Mouse (Mus musculus): ENCODE measurements around the gene Cdc14b.

Gene Cdc14b

GRCm38 (mm10) chr13:64274879-64275753 lies at the start of gene Cdc14b:
TSS of gene Cdc14b (minus strand) at chr13:64275290.
- DNase-seq (ENCODE audit: low spot score), result peak; percentile 31

GRCm38 (mm10) chr13:64322561-64323281 lies 47.6 kb upstream of the Cdc14b start:
- DNase-seq (ENCODE audit: low spot score), result no peak

GRCm38 (mm10) chr13:64320334-64320733 lies 45.2 kb upstream of the Cdc14b start:
- DNase-seq (ENCODE audit: low spot score), result no peak

GRCm38 (mm10) chr13:64319782-64320181 lies 44.7 kb upstream of the Cdc14b start:
- DNase-seq (ENCODE audit: low spot score), result no peak

GRCm38 (mm10) chr13:64318355-64318754 lies 43.3 kb upstream of the Cdc14b start:
- DNase-seq (ENCODE audit: low spot score), result no peak

- peak; percentile 53 for DNase-seq (ENCODE audit: low spot score)
These were observed 40.5 kb upstream of the Cdc14b start for GRCm38 (mm10) chr13:64315483-64316050.

DNA sequence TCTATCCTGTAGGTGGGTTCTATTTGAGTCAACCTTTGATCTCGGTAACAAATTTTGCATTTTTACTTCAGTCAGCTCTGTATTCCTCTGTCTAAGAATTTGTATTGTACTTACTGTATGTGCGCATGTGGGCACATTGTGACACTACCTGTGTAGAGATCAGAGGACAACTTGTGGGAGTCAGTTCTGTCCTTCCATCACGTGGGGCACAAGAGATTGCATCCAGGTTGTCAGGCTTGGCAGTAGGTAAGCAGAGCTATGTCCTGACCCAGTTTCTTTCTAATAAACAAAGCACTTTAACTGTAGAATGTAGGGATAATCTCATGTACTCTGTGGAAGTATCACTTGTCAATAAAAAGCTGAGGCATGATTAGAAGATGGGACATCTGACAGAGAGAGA lies 39.0 kb upstream of the Cdc14b start:
- DNase-seq (ENCODE audit: low spot score), result no peak

DNA sequence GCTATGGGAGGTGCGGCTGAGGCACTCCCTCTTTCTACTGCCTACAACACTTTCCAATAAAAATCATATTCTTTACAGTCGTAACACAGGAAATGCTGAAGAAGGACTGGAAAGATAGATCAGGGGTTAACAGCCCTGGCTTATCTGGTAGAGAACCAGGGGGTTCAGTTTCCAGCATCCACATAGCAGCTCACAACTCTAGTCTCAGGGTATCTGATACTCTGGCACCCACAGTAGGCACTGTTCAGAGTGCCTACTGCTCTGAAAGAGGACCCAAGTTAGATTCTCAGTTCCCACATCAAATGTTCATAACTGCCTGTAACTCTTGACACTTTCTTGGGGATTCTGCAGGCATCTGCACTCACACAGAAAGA lies 37.8 kb upstream of the Cdc14b start:
- DNase-seq (ENCODE audit: low spot score), result no peak

DNA sequence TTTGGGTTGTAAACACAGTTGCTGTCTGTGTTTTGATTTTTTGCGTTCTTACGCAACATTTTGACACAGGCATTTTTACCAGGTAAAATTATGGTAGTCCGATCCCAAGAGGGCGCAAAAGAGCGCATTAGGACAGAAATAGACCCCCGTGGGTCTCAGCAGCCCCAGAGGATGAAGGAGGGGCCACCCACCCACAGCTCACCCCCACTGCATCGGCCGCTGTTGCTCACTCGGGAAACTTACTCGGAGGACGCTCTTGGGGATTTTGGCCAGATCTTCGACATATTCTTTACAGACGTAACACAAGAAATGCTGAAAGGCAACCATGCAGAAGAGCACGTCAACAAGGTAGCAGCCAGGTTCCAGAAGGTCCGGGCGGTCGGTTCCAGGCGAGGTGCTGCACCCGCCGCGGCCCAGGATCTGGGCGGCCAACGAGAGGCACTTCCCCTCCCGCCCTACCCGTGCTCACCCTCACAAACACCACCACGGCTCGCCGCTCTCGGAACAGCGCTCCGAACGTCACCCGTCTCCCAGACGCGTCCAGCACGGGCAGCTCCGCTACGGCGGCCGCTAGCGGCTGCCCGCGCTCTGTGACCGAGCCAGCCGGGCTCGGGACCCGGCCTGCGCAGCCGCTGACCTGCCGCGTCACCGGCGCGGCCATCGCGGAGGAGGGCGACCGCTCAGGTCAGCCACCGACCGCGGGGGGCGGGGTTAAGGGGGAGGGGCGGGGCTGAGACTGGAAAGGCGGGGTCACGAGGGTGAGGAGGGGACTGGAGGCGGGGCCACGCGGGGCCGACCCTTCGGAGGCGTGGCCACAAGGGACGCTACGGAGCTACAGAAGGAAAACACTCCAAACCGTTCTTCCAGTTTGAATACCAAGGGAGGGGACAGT lies 37.2 kb upstream of the Cdc14b start, which contains the start of gene Aaed1:
Aaed1 (minus strand) TSS at position 687 of the 892 bp plus-strand sequence.
- DNase-seq (ENCODE audit: low spot score), result peak; percentile 88

DNA sequence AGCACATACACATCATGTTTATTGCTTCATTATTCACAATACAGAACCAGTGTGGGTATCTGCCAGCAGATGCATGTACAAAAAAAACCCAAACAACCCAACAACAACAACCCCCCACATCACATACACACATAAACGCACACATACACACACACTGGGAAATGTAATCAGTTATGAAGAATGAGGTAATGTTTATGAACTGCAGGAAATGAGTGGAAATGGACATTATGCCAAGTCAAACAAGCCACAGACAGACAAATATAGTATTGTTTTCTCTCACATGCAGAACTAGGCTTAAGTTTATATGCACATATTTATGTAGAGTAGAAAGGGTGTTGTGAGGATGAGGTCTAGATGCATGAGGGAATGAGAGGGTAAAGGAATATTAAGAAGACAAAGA lies 36.2 kb upstream of the Cdc14b start:
- DNase-seq (ENCODE audit: low spot score), result no peak

DNA sequence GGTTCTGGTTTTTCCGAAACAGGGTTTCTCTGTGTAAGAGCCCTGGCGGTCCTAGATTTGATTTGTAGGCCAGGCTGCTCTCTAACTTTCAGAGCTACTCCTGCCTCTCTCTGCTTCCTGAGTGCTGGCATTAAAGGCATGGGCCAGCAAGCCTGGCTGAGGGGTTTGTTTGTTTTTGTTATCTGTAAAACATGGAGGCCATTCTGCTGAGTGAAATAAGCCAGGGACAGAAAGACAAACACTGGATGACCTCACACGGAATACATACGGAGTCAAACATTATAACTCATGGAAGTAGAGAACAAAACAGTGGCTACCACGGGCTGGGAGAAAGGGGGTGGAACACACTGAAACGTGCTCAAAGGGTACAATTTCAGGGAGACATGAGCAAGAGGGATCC lies 35.5 kb upstream of the Cdc14b start:
- no peak for DNase-seq (ENCODE audit: low spot score)

DNA sequence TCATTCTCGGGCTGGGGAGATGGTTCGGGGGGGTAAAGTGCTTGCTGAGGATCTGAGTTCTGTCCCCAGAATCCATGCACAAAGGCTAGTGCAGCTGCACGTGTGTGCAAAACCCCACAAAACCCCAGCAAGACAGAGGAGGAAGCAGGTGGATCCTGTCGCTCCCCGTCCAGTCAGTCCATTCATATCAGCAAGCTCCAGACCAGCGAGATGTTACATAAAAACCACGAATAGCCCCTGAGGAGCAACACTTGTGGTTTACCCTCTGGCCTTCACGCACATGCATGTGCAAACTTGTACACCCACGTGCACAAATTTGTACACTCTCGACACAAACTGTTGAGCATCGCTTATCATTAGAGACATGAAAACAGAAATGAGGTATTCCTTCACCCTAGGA lies 34.8 kb upstream of the Cdc14b start:
- no peak for DNase-seq (ENCODE audit: low spot score)

DNA sequence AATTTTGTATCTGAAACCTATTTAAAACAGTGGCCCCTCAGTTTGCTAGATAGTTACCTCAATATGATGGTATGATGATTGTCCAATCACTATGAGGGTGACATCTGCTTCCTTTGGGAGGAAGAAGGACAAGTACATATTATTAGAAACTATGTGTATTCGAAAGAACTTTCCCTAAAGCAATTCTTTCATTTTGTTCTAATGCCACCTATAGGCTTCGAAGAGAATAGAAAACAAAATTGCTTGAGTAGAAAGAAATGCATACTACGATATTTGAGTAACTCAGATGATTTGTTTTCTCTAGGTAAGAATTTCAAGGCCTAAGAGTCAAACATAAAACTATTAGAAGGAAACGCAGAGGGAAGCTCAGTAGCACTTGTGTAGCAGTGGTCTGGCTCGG lies 33.9 kb upstream of the Cdc14b start:
- no peak for DNase-seq (ENCODE audit: low spot score)

GRCm38 (mm10) chr13:64307508-64307907 lies 32.4 kb upstream of the Cdc14b start:
- DNase-seq (ENCODE audit: low spot score), result no peak

- no peak for DNase-seq (ENCODE audit: low spot score)
These were observed 31.0 kb upstream of the Cdc14b start for GRCm38 (mm10) chr13:64306078-64306477.

GRCm38 (mm10) chr13:64299069-64299468 lies 24.0 kb upstream of the Cdc14b start:
- no peak for DNase-seq (ENCODE audit: low spot score)

DNA sequence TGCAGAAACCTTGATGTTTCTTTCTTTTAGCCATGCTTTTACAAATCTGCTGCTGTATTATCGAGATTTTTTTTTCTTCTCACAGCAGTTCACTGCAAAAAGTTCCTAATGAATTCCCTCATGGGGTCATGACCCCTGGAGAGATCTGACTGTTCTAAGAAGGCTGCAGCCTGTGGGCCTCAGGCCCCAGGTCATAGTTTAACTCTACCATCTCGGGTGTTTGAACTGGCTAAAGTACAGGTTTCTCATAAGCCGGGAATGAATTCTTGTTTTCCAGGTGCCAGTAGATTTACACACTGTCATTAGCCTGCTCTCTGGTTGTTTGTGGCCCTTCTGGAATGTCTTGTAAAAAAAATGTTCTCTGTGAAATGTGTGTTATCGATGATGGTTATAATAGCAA lies 11.7 kb upstream of the Cdc14b start:
- no peak for DNase-seq (ENCODE audit: low spot score)

GRCm38 (mm10) chr13:64286321-64286720 lies 11.2 kb upstream of the Cdc14b start:
- DNase-seq (ENCODE audit: low spot score), result no peak

DNA sequence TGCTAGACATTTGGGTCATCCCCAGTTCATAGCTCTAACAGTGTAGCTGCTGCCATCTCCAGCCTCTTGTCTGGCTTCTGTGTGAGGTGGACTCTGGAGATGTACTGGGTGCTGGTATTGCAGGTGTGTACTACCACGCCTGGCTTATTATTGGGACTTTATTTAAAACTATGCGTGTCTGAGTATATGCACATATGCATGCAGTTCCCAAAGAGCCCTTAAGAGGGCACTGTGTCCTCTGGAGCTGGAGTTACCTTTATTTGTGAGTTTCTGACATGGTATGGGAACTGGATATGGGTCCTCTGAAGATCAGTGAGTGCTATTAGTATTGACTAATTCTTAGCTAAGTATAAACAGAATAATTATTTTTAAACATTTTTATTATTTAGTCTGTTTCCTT lies 9.6 kb upstream of the Cdc14b start:
- DNase-seq (ENCODE audit: low spot score), result no peak

GRCm38 (mm10) chr13:64280940-64281339 lies 5.8 kb upstream of the Cdc14b start:
- no peak for DNase-seq (ENCODE audit: low spot score)

- DNase-seq (ENCODE audit: low spot score), result no peak
These were observed 651 bp upstream of the Cdc14b start for GRCm38 (mm10) chr13:64275754-64276127.
